Mouse (Mus musculus): ENCODE data around the gene N4bp2. TPM values are rescaled to one million over a fixed set of nuclear protein-coding genes. Genes with fewer than 3 reads are reported as not detected.

The N4bp2 gene
- polyA plus RNA-seq, 1 experiment from 2014 or later, result 33.1 TPM

GRCm38 (mm10) chr5:65847656-65848055 is 84.3 kb downstream of the N4bp2 start:
- H3K4me3 ChIP-seq, result no peak overlapping the region
- H3K27ac ChIP-seq, result no peak overlapping the region
- no peaks in the 10 kb centered on the region for H3K36me3 ChIP-seq
- peaks cover 19% of the 10 kb centered on the region for H3K4me1 ChIP-seq
- no peak for DNase-seq (ENCODE audit: low spot score)
- H3K9me3 ChIP-seq, result no peaks in the 10 kb centered on the region
- WGBS, result 77% methylated on average over 7 of the region's 7 CpGs
- H3K27me3 ChIP-seq (ENCODE audit: insufficient read depth, poor library complexity, severe bottlenecking), result no peaks in the 10 kb centered on the region

GRCm38 (mm10) chr5:65850765-65851164 is 87.4 kb downstream of the N4bp2 start:
- Histone ChIP-seq H3K4me3 (no peak overlapping the region), H3K36me3 (no peaks in the 10 kb centered on the region), H3K27ac (no peak overlapping the region), H3K27me3 (ENCODE audit: insufficient read depth, poor library complexity, severe bottlenecking) (no peaks in the 10 kb centered on the region), H3K4me1 (peaks cover 17% of the 10 kb centered on the region), H3K9me3 (no peaks in the 10 kb centered on the region)
- WGBS, result 66% methylated on average over 11 of the region's 11 CpGs
- DNase-seq (ENCODE audit: low spot score), result no peak

DNA sequence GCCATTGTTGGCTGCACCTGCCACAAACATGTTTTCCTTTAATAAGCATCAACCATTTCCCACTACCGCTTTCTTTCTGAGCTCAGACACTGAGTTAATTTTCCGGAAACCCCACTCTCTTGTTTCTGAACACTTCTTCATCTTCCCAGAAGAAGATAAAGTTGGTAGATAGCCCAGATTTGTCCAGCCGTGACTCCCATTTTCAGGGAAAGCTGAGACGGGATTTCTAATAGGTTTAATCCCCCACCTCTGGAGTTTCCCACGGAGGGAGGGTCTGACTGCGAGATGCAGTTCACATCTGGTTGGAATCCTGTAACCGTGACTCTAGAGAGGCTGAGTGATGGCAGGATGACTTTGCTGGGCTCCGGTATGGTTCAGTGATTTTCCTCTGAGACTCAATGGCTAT is 91.5 kb downstream of the N4bp2 start:
- Histone ChIP-seq H3K27ac (no peak overlapping the region), H3K9me3 (no peaks in the 10 kb centered on the region), H3K27me3 (ENCODE audit: insufficient read depth, poor library complexity, severe bottlenecking) (no peaks in the 10 kb centered on the region), H3K4me1 (peaks cover 16% of the 10 kb centered on the region), H3K4me3 (no peak overlapping the region), H3K36me3 (no peaks in the 10 kb centered on the region)
- no peak for DNase-seq (ENCODE audit: low spot score)
- WGBS, result 71% methylated on average over 8 of the region's 8 CpGs

DNA sequence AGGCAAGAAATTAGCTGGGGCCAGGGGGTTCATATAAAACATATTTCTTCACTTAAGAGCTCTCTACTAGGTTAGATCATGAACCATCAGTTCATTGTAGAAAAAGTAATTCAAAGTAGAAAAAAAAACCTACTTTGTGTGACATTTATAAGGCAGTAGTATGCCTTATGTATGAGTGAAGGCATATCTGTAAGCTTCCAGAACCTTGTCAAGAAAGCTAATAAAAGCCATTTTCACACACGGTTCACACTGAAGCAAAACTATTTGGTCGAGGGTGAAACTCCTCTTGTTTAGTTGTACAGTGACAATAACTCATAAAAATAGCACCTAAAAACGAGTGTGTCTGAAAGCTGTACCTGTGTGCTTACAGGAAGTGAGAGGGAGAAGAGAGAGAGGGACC is 92.2 kb downstream of the N4bp2 start:
- Histone ChIP-seq H3K36me3 (no peaks in the 10 kb centered on the region), H3K27ac (no peak overlapping the region), H3K4me1 (peaks cover 20% of the 10 kb centered on the region), H3K9me3 (no peaks in the 10 kb centered on the region), H3K4me3 (no peak overlapping the region), H3K27me3 (ENCODE audit: insufficient read depth, poor library complexity, severe bottlenecking) (no peaks in the 10 kb centered on the region)
- no peak for DNase-seq (ENCODE audit: low spot score)
- 63% methylated on average over 3 of the region's 3 CpGs for WGBS

DNA sequence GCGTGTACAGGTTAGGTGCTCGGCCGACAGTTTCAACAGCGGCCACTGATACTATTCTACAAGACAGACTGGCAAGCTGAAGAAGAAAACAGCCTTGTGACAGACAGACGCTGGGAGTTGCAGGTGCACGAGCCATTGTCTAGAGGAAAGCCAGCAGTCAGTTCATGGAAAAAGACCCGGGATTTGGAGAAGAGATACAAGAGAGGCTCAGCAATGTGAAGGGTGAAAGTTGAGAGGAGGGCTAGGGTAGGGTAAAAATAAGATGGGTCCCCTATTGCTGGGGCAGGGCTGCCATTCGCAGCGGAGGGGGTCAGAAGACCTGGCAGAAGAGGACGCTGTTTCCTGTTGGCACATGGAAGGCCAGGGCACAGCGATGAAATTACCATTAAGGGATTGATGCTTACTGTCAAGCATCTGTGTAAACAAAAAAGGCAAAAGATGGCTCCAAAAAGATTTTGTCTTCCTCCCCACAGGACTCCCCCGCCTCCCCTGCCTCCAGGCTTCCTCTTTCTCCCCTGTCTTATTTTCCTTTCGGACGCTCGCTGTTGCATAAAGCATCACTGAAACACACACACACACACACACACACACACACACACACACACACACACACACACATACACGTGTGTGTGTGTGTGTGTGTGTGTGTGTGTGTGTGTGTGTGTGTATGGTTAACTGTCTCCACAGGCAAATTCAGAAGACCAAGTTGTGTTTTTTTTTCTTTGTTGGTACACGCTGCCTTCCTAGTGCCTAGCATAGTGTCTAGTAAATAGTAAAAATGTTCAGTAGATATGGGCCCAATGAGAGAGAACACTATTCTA is 93.5 kb downstream of the N4bp2 start:
- Histone ChIP-seq H3K9me3 (no peaks in the 10 kb centered on the region), H3K4me3 (no peak overlapping the region), H3K27ac (no peak overlapping the region; the same call in 1 of the 2 replicates), H3K36me3 (no peaks in the 10 kb centered on the region), H3K4me1 (peaks cover 19% of the 10 kb centered on the region), H3K27me3 (ENCODE audit: insufficient read depth, poor library complexity, severe bottlenecking) (no peaks in the 10 kb centered on the region)
- 79% methylated on average over 16 of the region's 17 CpGs for WGBS
- DNase-seq (ENCODE audit: low spot score), result no peak

- Histone ChIP-seq H3K36me3 (no peaks in the 10 kb centered on the region), H3K27ac (no peak overlapping the region; the same call in 1 of the 2 replicates), H3K27me3 (ENCODE audit: insufficient read depth, poor library complexity, severe bottlenecking) (no peaks in the 10 kb centered on the region), H3K9me3 (no peaks in the 10 kb centered on the region), H3K4me1 (peaks cover 19% of the 10 kb centered on the region), H3K4me3 (no peak overlapping the region)
- 75% methylated on average over 12 of the region's 12 CpGs for WGBS
- no peak for DNase-seq (ENCODE audit: low spot score)
Observed at GRCm38 (mm10) chr5:65857935-65858334, 94.6 kb downstream of the N4bp2 start.

DNA sequence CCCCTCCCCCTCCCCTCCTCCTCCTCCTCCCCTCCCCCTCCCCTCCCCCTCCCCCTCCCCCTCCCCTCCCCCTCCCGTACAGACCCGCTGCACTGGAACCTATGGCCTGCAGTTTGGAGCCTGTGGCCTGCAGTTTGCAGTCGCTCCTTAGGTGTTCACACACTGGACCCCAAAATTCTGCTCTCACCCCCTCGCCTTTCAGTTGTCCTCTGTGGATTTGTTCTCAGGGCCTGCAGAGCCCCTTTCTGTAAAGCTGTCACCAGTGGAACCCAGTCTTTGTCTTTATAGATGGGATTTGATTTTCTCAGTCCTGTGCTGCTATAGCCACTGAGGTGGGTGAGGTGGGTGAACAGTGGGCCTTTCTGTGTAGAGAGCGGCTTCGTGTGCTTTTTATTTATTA is 95.0 kb downstream of the N4bp2 start:
- Histone ChIP-seq H3K4me1 (peaks cover 19% of the 10 kb centered on the region), H3K27ac (no peak overlapping the region), H3K4me3 (no peak overlapping the region), H3K36me3 (no peaks in the 10 kb centered on the region), H3K27me3 (ENCODE audit: insufficient read depth, poor library complexity, severe bottlenecking) (no peaks in the 10 kb centered on the region), H3K9me3 (no peaks in the 10 kb centered on the region)
- WGBS, result 79% methylated on average over 4 of the region's 6 CpGs
- no peak for DNase-seq (ENCODE audit: low spot score)

- H3K27ac ChIP-seq, result peak overlapping the region; percentile 70; the same call in 1 of the 2 replicates
- no peak overlapping the region for H3K4me3 ChIP-seq
- H3K36me3 ChIP-seq, result no peaks in the 10 kb centered on the region
- H3K27me3 ChIP-seq (ENCODE audit: insufficient read depth, poor library complexity, severe bottlenecking), result no peaks in the 10 kb centered on the region
- 45% methylated on average over 12 of the region's 12 CpGs for WGBS
- H3K9me3 ChIP-seq, result no peaks in the 10 kb centered on the region
- DNase-seq (ENCODE audit: low spot score), result no peak
- H3K4me1 ChIP-seq, result peaks cover 19% of the 10 kb centered on the region
Observed at GRCm38 (mm10) chr5:65858898-65859297, 95.6 kb downstream of the N4bp2 start.

DNA sequence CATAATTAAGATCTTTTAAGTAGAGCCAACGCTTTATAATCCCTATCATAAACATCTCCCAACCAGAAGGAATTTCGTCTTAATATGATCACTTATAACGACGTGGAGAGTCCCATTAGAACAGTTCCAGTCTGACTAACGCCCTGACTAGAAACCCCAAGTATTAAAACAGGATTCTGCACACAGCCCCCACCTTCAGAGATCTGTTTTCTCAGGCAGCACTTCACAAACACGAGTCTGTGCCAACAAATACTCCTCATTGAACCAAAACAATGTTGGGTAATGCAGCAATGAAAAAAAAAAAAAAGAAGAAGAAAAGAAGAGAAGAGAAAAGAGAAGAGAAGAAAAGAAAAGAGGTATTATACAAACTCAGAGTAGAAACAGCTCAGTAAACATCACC is 96.1 kb downstream of the N4bp2 start:
- Histone ChIP-seq H3K9me3 (no peaks in the 10 kb centered on the region), H3K4me1 (peaks cover 19% of the 10 kb centered on the region), H3K36me3 (no peaks in the 10 kb centered on the region), H3K4me3 (no peak overlapping the region), H3K27me3 (ENCODE audit: insufficient read depth, poor library complexity, severe bottlenecking) (no peaks in the 10 kb centered on the region), H3K27ac (no peak overlapping the region)
- 67% methylated on average over 6 of the region's 6 CpGs for WGBS
- DNase-seq (ENCODE audit: low spot score), result no peak

DNA sequence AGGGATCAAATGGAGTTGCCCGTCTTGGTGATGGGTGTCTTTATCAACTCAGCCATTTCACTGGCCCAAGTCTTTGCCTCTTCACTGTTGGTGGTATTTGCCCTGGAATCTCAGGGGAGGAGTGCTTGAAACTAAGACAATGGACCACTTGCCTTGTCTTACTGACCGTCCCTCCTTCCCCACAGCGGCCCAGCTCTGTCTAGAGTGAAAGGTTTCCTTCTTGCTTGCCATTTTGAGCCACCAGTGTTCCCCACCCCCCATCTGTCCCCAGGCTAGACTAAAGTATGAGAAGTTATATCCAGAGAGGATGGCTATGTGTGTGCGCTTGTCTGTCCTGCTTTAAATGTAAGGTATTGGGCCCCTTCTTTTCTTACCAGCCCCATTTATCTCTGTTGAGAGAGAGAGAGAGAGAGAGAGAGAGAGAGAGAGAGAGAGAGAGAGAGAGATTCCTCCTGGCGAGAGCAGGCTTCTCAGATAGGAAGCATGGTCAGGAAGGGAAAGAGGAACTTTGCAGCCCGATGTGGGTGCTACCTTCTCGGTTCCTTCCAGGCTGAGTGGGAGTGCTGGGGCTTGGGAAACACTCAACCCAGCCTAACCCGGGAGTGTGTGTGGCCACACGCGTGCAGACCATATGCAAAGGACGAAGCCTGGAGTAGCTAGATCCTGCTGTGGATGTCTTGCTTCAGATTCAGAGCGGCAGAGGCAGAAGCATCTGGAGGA is 97.1 kb downstream of the N4bp2 start:
- H3K27me3 ChIP-seq (ENCODE audit: insufficient read depth, poor library complexity, severe bottlenecking), result no peaks in the 10 kb centered on the region
- peak overlapping the region; percentile 36; the same call in 1 of the 2 replicates for H3K27ac ChIP-seq
- DNase-seq (ENCODE audit: low spot score), result no peak
- peaks cover 19% of the 10 kb centered on the region for H3K4me1 ChIP-seq
- no peaks in the 10 kb centered on the region for H3K9me3 ChIP-seq
- no peaks in the 10 kb centered on the region for H3K36me3 ChIP-seq
- WGBS, result 72% methylated on average over 12 of the region's 12 CpGs
- no peak overlapping the region for H3K4me3 ChIP-seq

- Histone ChIP-seq H3K9me3 (no peaks in the 10 kb centered on the region), H3K27ac (peak within 1 kb of the TSS; percentile 36; the same call in 1 of the 2 replicates), H3K4me3 (no peak within 1 kb of the TSS), H3K27me3 (ENCODE audit: insufficient read depth, poor library complexity, severe bottlenecking) (no peaks in the 10 kb centered on the region), H3K36me3 (no peaks in the 10 kb centered on the region), H3K4me1 (peaks cover 18% of the 10 kb centered on the region)
- no peak for DNase-seq (ENCODE audit: low spot score)
- 80% methylated on average over 10 of the region's 10 CpGs for WGBS
Observed at GRCm38 (mm10) chr5:65861154-65861944, 98.0 kb downstream of the N4bp2 start, which contains the start of gene Rhoh. TSS of gene Rhoh (plus strand) at chr5:65861213.

DNA sequence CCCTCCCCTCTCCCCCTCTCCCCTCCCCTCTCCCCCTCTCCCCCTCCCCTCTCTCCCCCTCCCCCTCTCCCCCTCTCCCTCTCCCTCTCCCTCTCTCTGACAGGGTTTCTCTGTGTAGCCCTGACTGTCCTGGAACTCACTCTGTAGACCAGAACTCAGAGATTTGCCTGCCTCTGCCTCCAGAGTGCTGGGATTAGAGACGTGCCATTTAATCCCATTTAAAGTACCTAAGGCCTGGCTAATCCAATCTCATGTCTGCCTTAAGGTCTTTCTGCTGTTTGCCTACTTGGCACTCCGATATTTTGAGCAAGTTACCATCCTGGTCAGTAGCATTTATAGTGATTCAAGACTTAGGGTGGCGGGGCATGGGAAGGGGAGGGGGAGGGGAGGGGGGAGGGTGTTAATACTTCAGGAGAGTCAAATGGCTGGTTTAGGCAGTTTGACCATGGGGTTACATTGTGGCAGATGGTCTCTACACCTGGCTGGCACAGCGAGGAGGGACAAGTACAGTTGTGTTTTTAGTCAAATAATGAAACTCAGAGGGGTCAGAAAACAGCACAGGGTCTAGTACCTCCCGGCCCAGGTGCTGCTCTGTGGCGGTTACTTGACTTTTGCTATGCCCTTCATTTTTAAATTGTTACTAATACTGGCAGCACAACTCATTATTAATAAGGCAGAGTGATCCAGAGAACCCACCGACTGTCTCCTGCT is 99.1 kb downstream of the N4bp2 start:
- H3K4me3 ChIP-seq, result no peak overlapping the region
- no peak overlapping the region for H3K27ac ChIP-seq
- peaks cover 14% of the 10 kb centered on the region for H3K4me1 ChIP-seq
- H3K27me3 ChIP-seq (ENCODE audit: insufficient read depth, poor library complexity, severe bottlenecking), result no peaks in the 10 kb centered on the region
- no peaks in the 10 kb centered on the region for H3K9me3 ChIP-seq
- 87% methylated on average over 7 of the region's 7 CpGs for WGBS
- DNase-seq (ENCODE audit: low spot score), result no peak
- H3K36me3 ChIP-seq, result no peaks in the 10 kb centered on the region
